Mouse (Mus musculus): ENCODE results near the gene Sept12. TPM values are rescaled to one million over a fixed set of nuclear protein-coding genes. Genes with fewer than 3 reads are reported as not detected.

The Sept12 gene
- total RNA-seq, 2 experiments from 2014 or later: not detected

DNA sequence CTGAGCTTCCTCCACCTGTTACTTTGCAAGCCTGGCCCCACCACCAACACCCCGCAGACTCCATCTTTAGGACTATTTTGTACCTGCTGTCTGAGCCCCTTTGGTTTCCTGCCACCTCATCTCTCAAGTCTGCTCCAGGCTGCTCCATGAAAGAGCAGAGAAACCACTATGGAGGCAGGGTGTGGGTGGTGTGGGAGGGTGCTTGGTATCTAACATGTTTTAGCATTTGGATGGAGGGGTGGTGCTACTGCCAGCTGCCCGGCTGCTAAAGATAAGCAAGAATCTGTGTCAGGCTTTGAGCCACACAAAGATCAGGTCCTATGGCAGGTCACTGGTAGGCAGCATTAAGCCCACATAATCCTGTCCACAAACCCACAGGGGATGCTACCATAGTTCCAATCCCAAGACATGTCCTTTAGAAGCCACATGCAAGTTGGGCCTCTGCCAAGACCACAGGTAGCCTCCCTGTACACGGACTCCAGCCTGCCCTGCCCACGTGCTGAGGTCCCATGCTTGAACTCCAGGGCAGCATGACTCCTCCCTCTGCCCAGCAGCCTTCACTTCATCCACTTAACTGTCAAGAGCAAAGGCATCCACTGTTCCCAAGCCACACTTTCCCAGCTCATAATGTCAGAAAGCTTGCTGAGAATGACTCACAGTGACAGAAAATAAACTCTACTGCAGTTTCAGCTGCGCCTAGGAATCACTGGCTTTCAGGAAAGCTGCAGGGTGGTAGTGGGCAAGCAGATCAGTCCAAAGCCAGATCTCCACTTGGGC is 19.2 kb downstream of the Sept12 start:
- intact Hi-C loops (cut with DNase I): no loop called here
- DNase-seq: peak; percentile 37 to 50

DNA sequence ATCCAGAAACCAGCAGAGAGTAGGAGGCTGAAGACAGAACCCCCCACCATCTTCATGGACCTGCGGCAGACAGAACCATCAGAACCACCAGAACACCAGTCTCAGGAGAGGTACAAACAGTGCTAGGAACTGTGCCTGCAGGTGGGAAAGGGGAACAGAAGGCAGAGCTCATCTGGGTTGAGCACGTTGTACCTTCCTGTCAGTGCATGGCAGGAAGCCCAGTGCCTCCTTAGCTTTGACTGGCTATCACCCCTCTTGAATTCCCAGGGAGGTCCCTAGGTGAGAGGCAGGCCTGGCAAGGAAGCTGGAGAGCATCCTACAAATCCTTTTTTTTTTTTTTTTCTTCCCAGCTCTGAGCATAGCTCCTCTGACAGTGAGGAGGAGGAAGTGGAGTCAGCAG is 21.5 kb downstream of the Sept12 start:
- intact Hi-C loops (cut with DNase I): no loop called here
- no peak for DNase-seq

DNA sequence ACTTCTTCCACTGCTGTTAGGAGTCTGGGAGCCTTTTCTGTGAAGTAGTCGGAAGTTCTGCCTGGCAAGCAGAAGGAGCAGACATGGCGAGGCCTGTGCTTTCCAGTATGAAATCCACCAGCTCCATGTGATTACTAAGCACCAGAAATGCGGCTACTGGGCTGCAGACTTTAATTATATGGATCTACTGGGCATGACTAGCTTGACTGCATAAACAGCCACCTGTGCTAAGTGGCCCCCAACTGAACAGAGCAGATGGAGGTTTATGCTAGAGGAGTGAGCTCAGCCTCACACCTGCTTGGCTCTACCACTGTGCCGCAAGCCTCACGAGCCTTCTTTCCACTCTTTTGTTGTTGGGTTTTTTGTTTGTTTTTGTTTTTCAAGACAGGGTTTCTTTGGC is 23.1 kb downstream of the Sept12 start:
- DNase-seq: no peak
- intact Hi-C loops (cut with DNase I): no loop called here

DNA sequence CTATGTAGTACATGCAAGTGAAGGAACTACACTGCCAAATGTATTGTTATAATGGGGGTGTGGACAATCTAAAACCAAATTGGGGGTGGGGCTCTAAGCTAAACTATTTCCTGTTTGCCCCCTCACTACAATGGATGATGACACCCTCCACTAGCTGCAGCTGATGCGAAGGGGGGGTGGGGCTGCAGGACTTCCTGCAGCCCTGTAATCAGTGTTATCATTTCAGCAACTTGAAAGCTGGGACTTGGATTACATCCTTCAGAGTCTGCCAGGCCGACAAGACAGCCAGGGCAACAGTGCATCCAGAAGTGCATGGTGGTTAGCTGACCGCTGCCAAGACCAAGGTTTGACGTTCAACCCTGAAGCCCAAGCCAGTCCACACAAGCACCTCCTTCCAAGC is 26.0 kb downstream of the Sept12 start:
- peak; percentile 25 to 27 for DNase-seq
- intact Hi-C loops (cut with DNase I): no loop called here

DNA sequence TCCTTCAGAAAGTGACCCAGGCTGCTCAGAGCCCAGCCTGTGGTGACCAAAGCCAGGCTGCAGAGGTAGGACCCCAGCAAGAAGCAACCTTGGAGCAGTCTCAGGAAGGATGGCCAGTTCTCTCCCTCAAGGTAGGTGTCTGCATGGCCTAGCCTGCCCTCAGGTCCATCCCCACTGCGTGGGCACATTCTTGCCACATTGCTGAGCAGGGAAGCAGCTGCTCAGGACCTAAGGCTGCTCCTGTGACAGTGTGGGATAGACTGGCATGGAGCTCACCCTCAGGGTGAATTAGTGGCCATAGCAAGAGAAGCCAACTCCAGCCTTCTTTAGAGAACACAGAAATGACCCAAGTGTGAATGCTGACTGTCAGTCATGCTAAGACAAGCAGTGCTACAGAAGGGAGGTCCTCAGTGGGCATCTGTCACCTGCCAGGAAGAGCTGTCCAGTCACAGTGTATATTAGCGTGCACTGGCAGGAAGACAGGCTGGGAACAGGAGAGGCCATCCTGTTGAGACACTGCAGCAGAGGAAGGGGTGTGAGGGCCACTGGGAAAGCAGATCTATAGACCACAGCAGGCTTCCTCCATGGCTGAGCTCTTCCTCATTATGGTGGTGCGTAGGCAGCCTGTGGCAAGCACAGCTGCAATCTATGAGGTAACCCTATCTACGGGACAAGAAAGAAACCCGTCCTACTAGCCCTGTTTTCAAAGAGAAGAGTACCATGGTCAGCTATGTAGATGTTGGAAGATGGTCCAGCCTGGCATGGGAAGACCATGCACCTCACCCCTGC is 28.4 kb downstream of the Sept12 start:
- intact Hi-C loops (cut with DNase I): no loop called here
- no peak for DNase-seq

DNA sequence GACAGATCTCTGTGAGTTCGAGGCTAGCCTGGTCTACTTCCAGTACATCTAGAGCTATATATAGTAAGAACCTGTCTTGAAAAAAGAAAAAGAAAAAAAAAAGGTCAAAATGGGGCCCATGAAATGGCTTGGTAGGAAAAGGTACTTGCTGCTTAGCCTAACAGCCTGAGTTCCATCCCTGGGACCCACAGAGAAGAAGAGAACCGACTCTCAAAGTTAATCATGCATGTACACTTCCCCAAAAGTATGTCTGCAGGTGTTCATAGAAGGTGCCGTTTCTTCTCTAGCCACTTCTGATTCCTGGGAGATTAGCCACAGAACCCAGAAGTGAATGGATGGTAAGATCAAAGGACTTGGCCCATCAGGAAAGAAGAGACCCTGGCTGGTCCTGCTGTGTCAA is 29.2 kb downstream of the Sept12 start:
- intact Hi-C loops (cut with DNase I): no loop called here

DNA sequence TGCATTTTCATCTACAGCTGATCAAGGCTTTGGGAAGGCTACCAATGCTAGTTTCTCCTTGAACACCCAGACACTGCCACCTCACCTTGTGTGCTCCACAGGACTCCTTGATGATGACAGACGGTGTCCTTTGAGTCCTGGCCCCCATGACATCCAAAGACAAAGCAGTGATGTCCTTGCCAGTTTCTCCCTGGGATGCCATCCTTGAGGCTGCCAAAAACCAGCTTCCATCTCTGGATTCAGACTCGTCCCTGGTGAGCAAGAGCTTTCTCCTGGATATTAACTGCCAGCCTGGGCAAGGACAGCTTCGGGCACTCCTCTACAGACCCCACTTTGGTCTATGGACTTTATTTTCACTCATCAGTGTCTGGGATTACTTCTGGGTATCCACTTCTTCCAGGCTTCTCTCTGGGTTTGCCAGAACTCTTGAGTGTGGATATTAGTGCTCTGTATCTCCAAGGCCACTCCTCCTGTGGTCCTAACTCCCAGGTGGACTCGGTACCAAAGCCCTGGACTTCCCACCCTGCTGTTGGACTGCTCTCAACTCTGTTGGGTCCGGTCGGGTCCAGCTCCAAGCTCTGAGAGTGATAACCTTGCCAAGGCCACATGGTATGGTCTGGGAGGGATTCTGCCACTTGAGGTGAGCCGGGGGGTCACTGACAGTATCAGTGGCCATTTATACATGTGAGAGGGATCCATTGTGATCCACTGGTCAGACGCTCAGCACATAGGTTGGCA is 32.1 kb downstream of the Sept12 start:
- intact Hi-C loops (cut with DNase I): loop anchor here (2.0 kb wide), 1 partner anchor 47 kb away; the partner anchor contains the start of gene Rogdi
- DNase-seq: no peak

More for the DNA sequence above, 29.2 kb downstream of the Sept12 start:
- DNase-seq: no peak

DNA sequence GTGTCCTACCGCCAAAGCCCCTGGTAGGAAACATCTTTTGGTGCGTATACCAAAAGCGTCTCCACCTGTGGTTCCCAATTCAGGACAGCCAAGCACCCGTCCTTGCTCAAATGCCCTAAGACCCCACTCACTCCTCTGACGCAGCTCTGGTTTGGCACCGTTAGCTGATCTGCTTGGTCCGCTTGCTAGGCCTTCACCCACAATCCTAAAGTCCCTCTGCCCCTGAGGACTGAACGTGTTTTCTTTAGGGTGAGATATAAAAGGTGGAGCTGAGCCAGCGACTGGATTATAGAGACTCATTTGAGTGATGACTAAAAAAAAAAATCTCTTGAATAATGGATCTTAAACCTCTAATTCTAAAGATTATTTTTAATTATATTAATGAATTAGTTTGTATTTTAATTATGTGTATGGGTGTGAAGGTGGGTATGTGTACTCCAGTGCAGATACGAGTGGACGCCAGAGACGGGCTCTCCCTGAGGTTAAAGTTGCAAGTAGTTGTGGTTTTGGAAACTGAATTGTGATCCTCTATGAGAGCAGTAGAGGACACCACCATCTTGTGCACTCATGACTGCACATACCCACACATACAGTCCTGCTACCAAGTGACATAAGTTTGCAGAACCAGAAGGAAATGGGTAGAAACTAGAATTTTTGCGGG is 32.8 kb downstream of the Sept12 start:
- intact Hi-C loops (cut with DNase I): no loop called here
- DNase-seq: no peak

DNA sequence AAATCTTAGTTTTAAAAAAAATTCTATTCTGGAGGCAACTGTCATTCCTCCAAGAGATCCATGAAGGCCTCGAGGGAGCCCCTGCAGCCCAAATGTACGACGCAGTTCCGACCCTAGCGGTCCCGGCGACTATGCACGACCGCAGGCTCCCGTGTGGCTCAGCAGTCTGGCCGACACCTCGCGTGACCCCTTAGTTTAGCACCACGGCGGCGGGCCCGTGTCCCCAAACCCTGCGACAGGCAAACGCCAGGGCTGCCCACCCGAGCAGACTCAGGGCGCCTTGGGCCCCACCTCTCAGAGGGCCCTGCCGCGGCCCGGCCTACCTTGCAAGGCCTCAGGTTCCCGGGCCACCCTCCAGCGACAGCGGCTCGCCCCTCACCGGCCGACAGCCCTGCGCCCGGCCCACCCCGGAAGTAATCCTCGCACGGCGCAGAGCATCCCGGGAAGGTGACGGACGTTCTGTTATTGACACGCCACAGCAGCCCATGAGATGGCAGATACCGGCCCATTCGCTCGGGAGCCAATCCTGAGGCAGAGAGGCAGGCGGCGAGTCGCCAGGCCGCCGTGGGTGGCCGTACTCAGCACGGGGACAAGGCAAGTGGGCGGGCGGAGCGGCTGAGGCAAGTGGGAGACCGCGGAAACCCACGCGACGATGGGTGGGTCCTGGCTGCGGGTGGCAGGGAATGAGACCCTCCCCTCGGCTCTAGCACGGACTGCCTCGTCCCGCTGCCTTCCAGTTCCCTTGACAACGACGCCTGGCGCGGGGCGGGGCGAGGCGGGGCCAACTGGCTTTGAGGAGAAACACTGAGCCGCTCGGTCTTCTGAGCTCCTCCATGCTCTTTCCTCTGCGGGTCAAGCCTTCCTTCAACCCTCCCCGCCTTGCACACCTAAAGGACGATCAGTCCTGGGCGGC is 33.6 kb downstream of the Sept12 start, which contains the start of gene Anks3:
TSS of gene Anks3 (minus strand) at position 409 of the 913 bp plus-strand sequence.
- intact Hi-C loops (cut with DNase I): no loop called here
- peak; percentile 98 for DNase-seq

DNA sequence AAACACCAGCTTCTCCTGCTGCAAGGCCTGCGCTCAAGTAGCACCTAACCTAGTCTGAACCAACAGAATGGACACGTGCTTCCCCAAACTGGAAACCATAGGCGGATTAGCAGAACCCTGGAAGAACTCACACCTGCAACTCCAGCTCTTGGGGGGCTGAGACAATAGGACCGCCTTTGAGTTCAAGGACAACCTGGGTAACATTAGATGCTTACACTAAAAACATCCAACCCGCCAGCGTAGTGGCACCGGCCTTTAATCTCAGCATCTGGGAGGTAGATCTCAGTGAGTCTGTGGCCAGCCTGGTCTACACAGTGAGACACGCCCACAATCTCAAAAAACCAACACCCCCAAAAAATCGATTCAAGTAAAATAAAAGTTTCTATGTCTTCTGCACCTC is 34.3 kb downstream of the Sept12 start:
- no peak for DNase-seq
- intact Hi-C loops (cut with DNase I): no loop called here

DNA sequence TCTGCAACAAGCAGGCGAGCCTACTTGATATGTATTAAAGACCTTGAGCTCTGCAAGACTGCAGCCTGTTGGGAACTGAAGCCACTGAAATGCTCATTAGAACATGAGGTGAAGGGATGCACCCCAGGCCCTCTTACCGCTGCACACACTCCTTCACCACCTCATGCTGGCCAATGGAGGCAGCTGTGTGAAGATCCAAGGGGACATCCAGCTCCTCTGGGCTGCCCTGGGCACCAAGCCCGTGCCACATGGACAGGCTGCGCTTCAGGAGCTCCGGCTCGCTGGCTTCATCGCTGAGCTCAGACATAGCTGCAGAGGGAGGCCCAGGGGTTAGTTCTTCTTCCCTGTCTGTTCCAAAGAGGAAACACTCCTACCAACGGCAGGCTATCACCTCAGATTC is 37.4 kb downstream of the Sept12 start:
- no peak for DNase-seq
- intact Hi-C loops (cut with DNase I): no loop called here

DNA sequence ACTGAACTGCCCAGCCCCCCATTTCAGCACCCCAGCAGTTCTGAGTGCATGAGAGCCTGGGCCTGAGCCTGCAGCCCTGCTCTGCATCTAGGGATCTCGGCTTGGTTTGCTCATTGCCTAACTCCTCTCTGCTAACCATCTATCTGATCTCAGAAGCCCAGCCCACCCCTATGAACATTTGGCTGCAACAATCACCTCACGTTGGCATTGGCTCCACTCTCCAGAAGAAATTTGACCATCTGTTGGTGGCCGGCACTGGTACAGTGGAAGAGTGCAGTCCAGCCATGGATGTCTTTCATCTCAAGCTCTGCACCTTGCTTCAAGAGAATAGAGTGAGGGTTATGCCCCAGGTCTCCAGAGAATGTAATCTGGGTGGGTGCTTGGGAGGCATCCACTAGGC is 40.2 kb downstream of the Sept12 start:
- intact Hi-C loops (cut with DNase I): no loop called here
- no peak for DNase-seq

DNA sequence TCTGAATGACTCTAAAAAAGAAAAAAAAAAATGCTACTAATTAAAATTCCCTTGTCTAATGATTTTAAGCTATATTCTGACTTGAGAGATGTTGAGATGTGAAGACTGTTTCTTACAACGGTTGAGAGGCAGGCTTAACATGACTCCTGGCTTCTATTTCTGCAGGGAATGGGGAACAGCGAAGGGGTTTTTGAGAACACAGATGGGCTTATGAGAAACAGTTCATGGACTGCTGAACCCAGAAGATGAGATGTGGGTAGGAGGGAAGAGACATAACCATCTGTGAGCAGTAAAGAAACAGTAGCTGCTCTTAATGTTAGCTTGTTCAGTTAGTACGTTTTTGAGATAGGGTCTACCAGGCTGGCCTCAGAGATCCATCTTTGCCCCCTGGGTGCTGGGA is 41.0 kb downstream of the Sept12 start:
- intact Hi-C loops (cut with DNase I): no loop called here
- no peak for DNase-seq

DNA sequence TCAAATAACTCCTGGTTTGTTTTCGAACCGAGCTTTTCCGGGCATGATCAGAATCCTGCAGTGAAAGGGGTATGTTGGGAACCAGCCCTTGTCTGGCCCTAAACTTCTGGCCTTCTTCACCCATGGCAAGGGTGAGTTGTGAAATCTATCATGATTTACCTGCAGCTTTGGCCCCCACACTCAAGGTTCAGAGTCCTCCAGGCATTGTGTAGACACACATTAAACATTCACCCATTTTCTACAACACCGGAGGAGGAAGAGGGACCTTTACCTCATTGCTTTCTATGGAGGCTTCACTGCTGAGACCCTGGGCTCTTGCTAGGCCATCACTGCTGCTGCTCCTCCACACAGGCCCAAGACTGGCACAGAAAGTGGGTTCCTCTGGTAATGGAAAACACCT is 50.3 kb downstream of the Sept12 start:
- intact Hi-C loops (cut with DNase I): no loop called here
- no peak for DNase-seq

DNA sequence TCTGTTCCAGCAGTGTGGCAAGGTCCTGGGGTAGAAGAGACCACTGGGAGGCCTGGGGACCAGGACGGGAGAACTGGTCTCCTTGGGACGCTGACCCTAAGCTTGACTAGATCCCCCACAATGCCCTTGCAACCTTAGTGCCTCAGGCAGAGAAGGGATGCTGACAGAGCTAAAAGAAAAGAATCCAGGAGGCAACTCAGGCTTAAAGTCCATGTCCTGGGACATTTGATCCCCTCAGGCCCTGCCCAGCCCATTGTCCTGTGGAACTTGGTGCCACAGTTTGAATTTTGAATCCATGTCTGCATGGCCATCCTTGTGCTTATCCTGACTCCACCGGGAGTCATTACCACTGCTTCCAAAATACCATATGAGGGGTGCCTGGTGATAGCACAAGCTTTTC is 51.5 kb downstream of the Sept12 start:
- DNase-seq: no peak
- intact Hi-C loops (cut with DNase I): no loop called here

DNA sequence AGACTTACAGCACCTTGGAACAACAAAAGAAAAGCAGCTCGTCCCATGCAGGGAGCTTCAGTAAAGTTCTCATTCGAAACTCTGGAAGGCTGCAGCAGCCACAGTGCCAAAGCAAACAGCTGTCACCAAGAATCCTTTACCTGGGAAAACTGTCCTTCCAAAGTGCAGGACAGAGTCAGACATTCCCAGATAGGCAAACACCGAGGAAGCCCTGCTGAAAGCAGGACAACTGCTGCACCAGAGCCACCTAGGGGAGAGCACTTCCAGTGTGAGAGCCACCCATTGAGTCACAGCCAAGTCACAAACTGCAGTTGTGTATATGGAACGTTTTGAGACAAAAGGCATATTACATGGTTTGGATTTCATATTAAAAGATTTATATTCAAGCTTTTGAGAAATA is 52.2 kb downstream of the Sept12 start:
- intact Hi-C loops (cut with DNase I): no loop called here
- no peak for DNase-seq

DNA sequence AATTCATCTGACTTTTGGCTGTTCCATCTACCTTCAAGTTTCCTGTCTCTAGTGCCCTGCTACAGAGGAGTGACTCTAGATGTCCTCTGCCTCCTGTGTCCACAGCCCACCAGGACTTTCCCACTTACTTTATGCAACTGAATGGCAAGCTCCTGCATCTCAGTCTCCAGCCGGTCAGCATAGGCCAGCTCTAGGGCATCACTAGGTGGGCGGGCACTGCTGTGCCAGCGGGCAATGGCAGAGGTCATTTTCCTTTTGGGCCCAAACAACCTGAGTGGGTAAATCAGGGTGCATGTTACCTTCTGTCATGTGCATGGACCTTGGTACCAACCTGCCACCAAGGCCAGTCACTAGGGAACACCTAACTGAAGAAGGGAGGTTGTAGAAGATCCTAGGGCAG is 54.2 kb downstream of the Sept12 start:
- intact Hi-C loops (cut with DNase I): no loop called here
- no peak for DNase-seq

DNA sequence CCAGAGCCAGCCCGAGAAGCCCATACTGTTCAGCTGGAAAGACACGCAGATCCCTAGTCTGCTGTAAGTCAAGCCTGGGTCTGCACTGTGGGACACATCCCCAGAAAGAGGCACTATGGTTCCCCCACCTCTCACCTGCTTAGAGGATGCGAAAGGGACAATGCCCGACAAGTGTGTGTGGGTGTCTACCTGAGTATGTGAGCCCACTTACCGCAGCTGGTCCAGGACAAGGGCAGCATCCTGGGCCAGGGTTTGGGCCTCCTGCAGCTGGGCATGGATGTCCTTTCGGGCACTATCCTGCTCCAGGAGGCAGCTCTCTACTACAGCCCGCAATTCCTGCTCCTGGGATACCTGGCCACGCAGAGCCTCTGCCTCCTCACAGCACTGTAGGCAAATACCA is 54.8 kb downstream of the Sept12 start:
- intact Hi-C loops (cut with DNase I): no loop called here
- no peak for DNase-seq

DNA sequence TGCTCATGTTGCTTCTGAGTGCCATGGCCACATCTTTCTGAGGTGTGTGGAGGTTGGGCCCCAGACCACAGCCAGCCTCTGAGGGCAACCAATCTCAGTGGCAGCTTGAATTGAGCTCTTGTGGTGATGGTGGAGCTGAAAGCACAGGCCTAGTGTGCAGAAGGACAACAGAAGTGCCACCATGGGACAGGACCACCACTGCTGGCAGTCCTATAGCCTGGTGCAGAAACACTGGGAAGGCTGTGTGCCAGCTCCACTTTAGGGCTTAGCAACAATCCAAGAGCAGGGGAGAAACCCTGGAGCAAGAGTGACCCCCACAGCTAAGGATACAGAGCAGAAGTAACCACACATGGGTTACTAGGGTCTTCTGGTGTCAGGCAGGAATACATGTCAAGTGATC is 56.6 kb downstream of the Sept12 start:
- intact Hi-C loops (cut with DNase I): no loop called here
- DNase-seq: no peak

DNA sequence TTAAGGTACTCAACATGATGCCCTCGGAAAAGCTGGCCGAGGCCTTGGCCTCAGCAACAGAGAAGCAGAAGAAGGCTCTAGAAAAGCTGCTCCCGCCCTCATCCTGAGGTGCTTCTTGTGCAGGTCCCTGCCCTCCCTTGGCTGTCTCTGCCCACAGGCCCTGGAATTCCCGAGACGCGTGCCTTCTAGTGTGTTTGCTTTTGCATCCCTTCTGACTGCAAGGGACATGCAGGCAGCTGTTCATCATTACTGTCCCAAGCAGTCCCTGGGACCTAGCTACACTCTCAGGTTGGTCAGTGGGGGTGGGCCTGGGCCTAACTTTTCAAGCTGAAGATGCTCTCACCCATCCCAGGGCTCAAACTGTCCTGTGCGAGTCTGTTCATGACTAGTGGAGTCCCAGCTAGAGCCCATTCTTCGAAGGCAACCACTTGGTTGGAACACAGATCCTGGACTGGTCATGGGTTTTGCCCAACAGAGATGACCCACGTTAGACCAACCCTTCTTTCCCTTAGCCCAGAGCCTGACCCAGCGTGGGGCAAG is 57.3 kb downstream of the Sept12 start:
- intact Hi-C loops (cut with DNase I): no loop called here
- DNase-seq: no peak

Data from heart, postnatal 10 days (tissue).